Mouse (Mus musculus) lung, postnatal 0 days (tissue): ENCODE results near the gene Araf. TPM values are rescaled to one million over a fixed set of nuclear protein-coding genes. Genes with fewer than 3 reads are reported as not detected.
"Not testable (repeated sequence)": the region's sequence is repeated elsewhere in the genome, so short reads cannot be mapped to it uniquely, and the experiment has no call there.

ENCODE experiments used
- ATAC-seq: fragments of 200-750 bp; cut with Nextera tagmentation; 2 replicates; pipeline ENCODE4 v1.8.0; 2017; ENCODE audit warnings: moderate library complexity
- DNase-seq: peaks from one replicate; pipeline ENCODE4 v3.0.0-alpha.2; 2016; ENCODE audit warnings: low spot score
- H3K27ac ChIP-seq: fragments of 300-500 bp; sonication (generic); 2 replicates; pipeline ENCODE4 v1.5.1; 2014; ENCODE audit warnings: antibody characterized with exemption, mild to moderate bottlenecking, low read length, mixed read lengths
- H3K27me3 ChIP-seq: fragments of 300-500 bp; sonication (generic); replicated peaks from 2 replicates; pipeline ENCODE4 v1.6.1; 2014; ENCODE audit warnings: low read length, mixed read lengths; ENCODE audit not compliant: insufficient read depth
- H3K36me3 ChIP-seq: fragments of 300-500 bp; sonication (generic); 2 replicates; pipeline ENCODE4 v1.6.1; 2014; ENCODE audit warnings: low read length, mixed read lengths; ENCODE audit not compliant: insufficient read depth
- H3K4me1 ChIP-seq: fragments of 300-500 bp; sonication (generic); 2 replicates; pipeline ENCODE4 v1.6.1; 2014; ENCODE audit warnings: antibody characterized with exemption, low read depth, low read length, mixed read lengths; ENCODE audit not compliant: insufficient read depth
- H3K4me2 ChIP-seq: fragments of 300-500 bp; sonication (generic); replicated peaks from 2 replicates; pipeline ENCODE4 v1.6.1; 2014; ENCODE audit warnings: low read depth, mild to moderate bottlenecking, low read length, moderate library complexity, mixed read lengths
- H3K4me3 ChIP-seq: fragments of 300-500 bp; sonication (generic); 2 replicates; pipeline ENCODE4 v1.5.1; 2014; ENCODE audit warnings: low read depth, low read length
- H3K9ac ChIP-seq: fragments of 300-500 bp; sonication (generic); replicated peaks from 2 replicates; pipeline ENCODE4 v1.6.1; 2014; ENCODE audit warnings: low read depth, mild to moderate bottlenecking
- H3K9me3 ChIP-seq: fragments of 300-500 bp; sonication (generic); 2 replicates; pipeline ENCODE4 v1.6.1; 2016; ENCODE audit warnings: low read length, mixed read lengths
- CTCF ChIP-seq: IDR thresholded peaks from 2 replicates; pipeline ENCODE4 v1.5.1; 2016; ENCODE audit warnings: antibody characterized with exemption, mild to moderate bottlenecking
- EP300 ChIP-seq: IDR thresholded peaks from 2 replicates; pipeline ENCODE4 v1.6.1; 2016; ENCODE audit warnings: antibody characterized with exemption, mild to moderate bottlenecking, control low read depth
- WGBS: fragments of 180-500 bp; shearing (Covaris S2); extraction: QIAGEN DNeasy Blood & Tissue Kit; methylation state at CpG from one replicate; pipeline ENCODE4 v1.1.7; 2014; 5-methylcytosine and 5-hydroxymethylcytosine counted together
- polyA plus RNA-seq: library from polyadenylated mRNA; unstranded; fragments of >200 nt; fragmentation: Nextera tagmentation; extraction: Ambion mirVana; gene quantifications from 2 replicates; pipeline ENCODE4 v1.2.1, GENCODE M21; 2015

Gene Araf
- polyA plus RNA-seq, 1 experiment from 2014 or later = 73.8 TPM

GRCm38 (mm10) chrX:20801456-20801855 lies 3.8 kb downstream of the Araf start:
- Histone ChIP-seq H3K4me3 (no peak overlapping the region), H3K4me1 (no peaks in the 10 kb centered on the region), H3K36me3 (no peaks in the 10 kb centered on the region), H3K4me2 (no peak overlapping the region), H3K9me3 (no peaks in the 10 kb centered on the region), H3K27ac (no peak overlapping the region), H3K27me3 (no peaks in the 10 kb centered on the region), H3K9ac (no peak overlapping the region)
- 73% methylated on average over 2 of the region's 2 CpGs for WGBS
- TF ChIP-seq CTCF = no peak
- no peak for TF ChIP-seq EP300
- DNase-seq = no peak
- ATAC-seq = no peak

- TF ChIP-seq CTCF = peak; percentile 41
- not testable (repeated sequence) for H3K9me3 ChIP-seq, H3K27me3 ChIP-seq, H3K9ac ChIP-seq, H3K36me3 ChIP-seq, ATAC-seq, H3K4me1 ChIP-seq, H3K27ac ChIP-seq, H3K4me2 ChIP-seq, H3K4me3 ChIP-seq
- peak; percentile 54 for DNase-seq
- WGBS = 30% methylated on average over 1 of the region's 1 CpGs
Measured at GRCm38 (mm10) chrX:20804301-20804700, 6.7 kb downstream of the Araf start.

DNA sequence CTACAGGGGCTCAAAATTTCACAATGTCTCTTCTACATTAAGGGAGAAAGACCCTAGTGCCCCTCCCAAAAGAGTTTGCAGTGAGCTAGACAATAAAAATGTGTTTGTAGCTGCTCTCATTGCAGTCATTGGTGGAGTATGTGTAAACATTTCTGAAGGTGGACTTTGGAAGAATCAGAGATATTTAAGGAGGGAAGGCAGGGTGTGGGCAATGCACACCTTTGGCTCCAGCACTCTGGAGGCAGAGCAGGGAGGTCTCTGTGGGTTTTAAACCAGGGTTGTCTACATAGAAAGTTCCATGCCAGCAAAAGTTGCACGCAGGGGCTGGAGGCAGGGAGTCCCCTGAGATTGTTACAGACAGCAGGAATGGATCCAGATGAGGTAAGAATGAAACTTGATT lies 8.7 kb downstream of the Araf start:
- no peak overlapping the region for H3K4me3 ChIP-seq
- H3K36me3 ChIP-seq = no peaks in the 10 kb centered on the region
- no peak overlapping the region for H3K9ac ChIP-seq
- DNase-seq = no peak
- no peak for ATAC-seq
- no peaks in the 10 kb centered on the region for H3K27me3 ChIP-seq
- WGBS = 50% methylated on average over 1 of the region's 1 CpGs
- H3K27ac ChIP-seq = no peak overlapping the region
- no peak overlapping the region for H3K4me2 ChIP-seq
- no peaks in the 10 kb centered on the region for H3K9me3 ChIP-seq
- TF ChIP-seq EP300 (no peak), CTCF (no peak)
- H3K4me1 ChIP-seq = no peaks in the 10 kb centered on the region

DNA sequence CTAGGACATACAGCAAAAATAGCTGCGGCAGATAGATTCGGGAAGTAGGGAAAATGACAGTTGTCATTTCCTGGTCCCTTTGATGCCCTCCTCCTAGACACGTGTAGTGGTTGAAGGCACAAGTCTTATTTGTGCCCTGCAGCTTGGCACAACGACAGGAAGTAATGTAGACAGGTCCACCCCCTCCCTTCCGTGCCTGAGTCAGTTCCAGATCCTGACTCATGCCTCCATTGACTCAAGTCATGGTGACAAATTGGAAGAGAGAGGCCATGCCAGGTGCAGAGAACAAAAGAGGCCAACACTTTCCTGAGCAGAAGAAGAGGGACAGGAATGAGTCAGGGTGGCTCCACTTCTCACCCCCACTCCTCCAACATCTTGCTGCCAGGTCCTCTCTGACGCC lies 19.4 kb downstream of the Araf start:
- DNase-seq (peak; percentile 32), ATAC-seq (peak; percentile 48)
- H3K4me1 ChIP-seq = no peaks in the 10 kb centered on the region
- H3K36me3 ChIP-seq = no peaks in the 10 kb centered on the region
- no peak overlapping the region for H3K27ac ChIP-seq
- peak; percentile 52; the same call in 1 of the 2 replicates for TF ChIP-seq EP300
- no peak for TF ChIP-seq CTCF
- no peaks in the 10 kb centered on the region for H3K27me3 ChIP-seq
- H3K4me2 ChIP-seq = no peak overlapping the region
- no peaks in the 10 kb centered on the region for H3K9me3 ChIP-seq
- H3K4me3 ChIP-seq = no peak overlapping the region
- 41% methylated on average over 6 of the region's 6 CpGs for WGBS
- H3K9ac ChIP-seq = no peak overlapping the region

DNA sequence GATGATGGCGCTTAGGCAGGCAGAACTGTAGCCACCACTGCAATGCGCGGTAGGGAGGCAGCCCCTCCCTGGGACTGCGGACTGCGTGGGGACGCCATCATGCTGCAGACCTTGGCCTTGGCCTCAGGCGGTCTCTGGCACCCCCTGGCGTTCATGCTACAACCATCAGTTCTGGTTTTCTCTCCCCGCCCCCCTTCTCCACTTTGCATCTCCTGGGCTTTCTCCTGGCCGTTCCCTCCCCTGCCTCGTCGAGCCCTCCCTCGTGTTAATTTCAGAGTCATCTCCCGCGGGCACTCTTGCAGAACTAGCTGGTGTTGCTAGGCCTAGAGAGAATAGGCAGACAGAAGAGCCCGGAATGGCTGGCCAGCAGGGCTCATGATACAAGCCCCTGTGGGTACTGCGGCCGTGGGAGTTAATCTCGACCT lies 21.6 kb downstream of the Araf start:
- DNase-seq = peak; percentile 87
- Histone ChIP-seq H3K4me2 (peak overlapping the region; percentile 61), H3K4me3 (peak overlapping the region; percentile 28), H3K4me1 (no peaks in the 10 kb centered on the region), H3K9me3 (no peaks in the 10 kb centered on the region), H3K27ac (no peak overlapping the region), H3K9ac (no peak overlapping the region), H3K36me3 (no peaks in the 10 kb centered on the region), H3K27me3 (no peaks in the 10 kb centered on the region)
- ATAC-seq = peak; percentile 91
- WGBS = 27% methylated on average over 12 of the region's 19 CpGs
- peak; percentile 85 for TF ChIP-seq CTCF
- TF ChIP-seq EP300 = no peak

GRCm38 (mm10) chrX:20819708-20820426 lies 22.3 kb downstream of the Araf start:
- H3K9ac ChIP-seq = no peak overlapping the region
- H3K27me3 ChIP-seq = no peaks in the 10 kb centered on the region
- H3K36me3 ChIP-seq = no peaks in the 10 kb centered on the region
- TF ChIP-seq EP300 (no peak), CTCF (peak; percentile 69)
- WGBS = 41% methylated on average over 5 of the region's 8 CpGs
- peak; percentile 76 for ATAC-seq
- peak overlapping the region; percentile 61 for H3K4me2 ChIP-seq
- H3K4me1 ChIP-seq = no peaks in the 10 kb centered on the region
- no peak overlapping the region for H3K27ac ChIP-seq
- peak overlapping the region; percentile 28 for H3K4me3 ChIP-seq
- no peaks in the 10 kb centered on the region for H3K9me3 ChIP-seq
- DNase-seq = peak; percentile 84
